Mouse (Mus musculus) embryonic fibroblast, embryonic 13.5 days (primary cell): Measurements from ENCODE around the gene Lrrc20.

Experiments used
- CTCF ChIP-seq: IDR thresholded peaks from 2 replicates; pipeline ENCODE4 v1.5.1; 2011; ENCODE audit warnings: mild to moderate bottlenecking, control low read depth, low read length, moderate library complexity, borderline replicate concordance; ENCODE audit not compliant: insufficient read depth
- POLR2A ChIP-seq: IDR thresholded peaks from 2 replicates; pipeline ENCODE4 v1.6.1; 2011; ENCODE audit warnings: low read depth, mild to moderate bottlenecking, control low read depth, low read length, moderate library complexity

GRCm38 (mm10) chr10:61559544-61559943, 83.9 kb downstream of the Lrrc20 start:
- no peak for TF ChIP-seq CTCF
- TF ChIP-seq POLR2A, result no peak
